Comparison of ENCODE assay signal across 23 mouse cellular contexts in genomic region chr7:63899925-63900324, GRCm38 (mm10). TPM values are rescaled to one million over a fixed set of nuclear protein-coding genes. Genes with fewer than 3 reads are reported as not detected.
DNase-seq lines count a peak whose midpoint lies in the region; TF ChIP-seq lines count a peak whose summit lies in the region.
"Had no signal": no experiment of that assay in that cellular context is flagged by ENCODE, and none has a peak within 500 bp of the region (broad histone marks: within the 10 kb centered on the region; RNA-seq: fewer than 3 reads in every experiment).

No protein-coding gene starts in this region.

- no peak overlapping the region for H3K4me3 ChIP-seq in gastrocnemius, adult 2 months
- H3K4me3 ChIP-seq in left cerebral cortex, adult 2 months, result no peak overlapping the region
- no peak overlapping the region for H3K4me3 ChIP-seq in thymus, adult 2 months (ENCODE audit: control insufficient read depth, insufficient read depth, low read length)
- H3K4me3 ChIP-seq: embryonic facial prominence, embryonic 13.5 days; forebrain, embryonic 12.5 days; heart, embryonic 10.5 days; hindbrain, embryonic 10.5 days had no signal

- no peaks in the 10 kb centered on the region for H3K36me3 ChIP-seq in thymus, adult 2 months (ENCODE audit: control insufficient read depth, insufficient read depth, low read length)
- H3K36me3 ChIP-seq: embryonic facial prominence, embryonic 13.5 days; forebrain, embryonic 12.5 days; heart, embryonic 10.5 days; hindbrain, embryonic 10.5 days had no signal

- TF ChIP-seq CTCF in gastrocnemius, adult 2 months (IDR thresholded peaks at IDR 0.05), result no peak
- no peak for TF ChIP-seq CTCF in left cerebral cortex, adult 2 months (IDR thresholded peaks at IDR 0.05)
- TF ChIP-seq CTCF in thymus, adult 2 months (IDR thresholded peaks at IDR 0.05; ENCODE audit: borderline replicate concordance, control insufficient read depth, extremely low read depth, insufficient read depth, low read length, poor library complexity), result no peak

- H3K27me3 ChIP-seq in thymus, adult 2 months (ENCODE audit: control insufficient read depth, insufficient read depth, low read length), result no peaks in the 10 kb centered on the region
- H3K27me3 ChIP-seq: embryonic facial prominence, embryonic 13.5 days; forebrain, embryonic 12.5 days had no signal

- H3K4me1 ChIP-seq in thymus, adult 2 months (replicated peaks; ENCODE audit: control insufficient read depth, insufficient read depth, low read length), result peaks cover 80% of the 10 kb centered on the region

- no peak for TF ChIP-seq POLR2A in thymus, adult 2 months (IDR thresholded peaks at IDR 0.05; ENCODE audit: control insufficient read depth, extremely low read depth, insufficient read depth, low read length, poor library complexity)

- 75% methylated on average over 8 of the region's 8 CpGs for WGBS in thymus, adult 2 months

- no peak for DNase-seq in gastrocnemius, adult 2 months
- no peak for DNase-seq in gastrocnemius, postnatal 14 days
- no peak for DNase-seq in left cerebral cortex, adult 2 months (ENCODE audit: extremely low spot score in 1 of 2, low spot score in 2 of 2)
- no peak for DNase-seq in left cerebral cortex, postnatal 4 days
- no peak for DNase-seq in thymus, adult 2 months
- DNase-seq in thymus, postnatal 25 days, result no peak
- DNase-seq: adrenal gland, postnatal 10 days; cerebellum, adult 11-12 months; cerebellum, adult 9-11 months; cerebellum, postnatal 36 days; gastrocnemius, postnatal 25 days; heart, postnatal 10 days had no signal

- H3K27ac ChIP-seq in gastrocnemius, adult 2 months, result peak overlapping the region; percentile 98
- peak overlapping the region; percentile 81; the same call in 1 of the 2 replicates for H3K27ac ChIP-seq in left cerebral cortex, adult 2 months
- H3K27ac ChIP-seq in thymus, adult 2 months (ENCODE audit: control insufficient read depth, insufficient read depth, low read length), result peak overlapping the region; percentile 87
- H3K27ac ChIP-seq: embryonic facial prominence, embryonic 13.5 days; forebrain, embryonic 12.5 days; heart, embryonic 10.5 days; hindbrain, embryonic 10.5 days; hindbrain, embryonic 14.5 days had no signal

- intact Hi-C loops in gastrocnemius, adult 2 months (cut with DNase I), result loop anchor here (5.0 kb wide), 1 partner anchor 43 kb away; no protein-coding TSS in a partner anchor
- intact Hi-C loops in gastrocnemius, postnatal 14 days (cut with DNase I; ENCODE audit: low total_unique reads), result no loop called here
- intact Hi-C loops in left cerebral cortex, adult 2 months (cut with DNase I), result no loop called here
- intact Hi-C loops in left cerebral cortex, postnatal 4 days (cut with DNase I), result no loop called here

RNA-seq across cellular contexts. Expression of gene E030018B13Rik, which starts 16.7 kb away (rescaled TPM):
- under 1 TPM in 1 of 2 experiments, not detected in 1; 0.22 TPM for total RNA-seq in gastrocnemius, adult 2 months (2021)
- total RNA-seq in gastrocnemius, postnatal 14 days (2021), result not detected
- not detected for total RNA-seq in left cerebral cortex, adult 2 months (2021)
- total RNA-seq in left cerebral cortex, postnatal 4 days (2021), result not detected
- not detected in 2 replicates for polyA plus RNA-seq in thymus, adult 2 months (2012; rRNA removed)
- total RNA-seq: adrenal gland, postnatal 10 days; adrenal gland, postnatal 4 days; gastrocnemius, postnatal 25 days; granulocyte monocyte progenitor cell, adult 5-6 weeks; heart, postnatal 10 days; MEL had no signal
- polyA plus RNA-seq: brain, embryonic 14.5 days; embryonic facial prominence, embryonic 13.5 days; forebrain, embryonic 12.5 days; frontal cortex, adult 2 months; heart, embryonic 14.5 days; hindbrain, embryonic 10.5 days; hindbrain, embryonic 14.5 days had no signal

RNA-seq across cellular contexts. Expression of gene Klf13, which starts 38.8 kb away (rescaled TPM):
- total RNA-seq in gastrocnemius, adult 2 months (2021), result 10 to 100 TPM; 56.6 to 59.6 TPM
- total RNA-seq in gastrocnemius, postnatal 14 days (2021), result 10 to 100 TPM; 42.5 to 65.2 TPM
- total RNA-seq in left cerebral cortex, adult 2 months (2021), result 100 to 1,000 TPM; 179 to 199 TPM
- total RNA-seq in left cerebral cortex, postnatal 4 days (2021), result 10 to 100 TPM; 72.3 to 73.5 TPM
- polyA plus RNA-seq in thymus, adult 2 months (2012; rRNA removed), result 172 and 234 TPM in 2 replicates
